Mouse (Mus musculus): ENCODE measurements around the gene Grm5. TPM values are rescaled to one million over a fixed set of nuclear protein-coding genes. Genes with fewer than 3 reads are reported as not detected.

Grm5 gene
- polyA plus RNA-seq, 1 experiment from 2014 or later, result 68.0 TPM

Other genes starting within 250 kb of the Grm5 start
- 0.05 TPM in 1 of 2 replicates, not detected in the other for gene Tyr, start 90.7 kb upstream of the Grm5 start, polyA plus RNA-seq (2014; fragmentation: Nextera tagmentation; extraction: Ambion mirVana)

Measured in hindbrain, embryonic 14.5 days (tissue).